Mouse (Mus musculus): ENCODE results near the gene Gm14214. TPM values are rescaled to one million over a fixed set of nuclear protein-coding genes. Genes with fewer than 3 reads are reported as not detected.

Gm14214 gene
- polyA plus RNA-seq, 1 experiment = not detected

- 85% methylated on average over 5 of the region's 5 CpGs for WGBS
- no peak for DNase-seq
- TF ChIP-seq CTCF (IDR thresholded peaks at IDR 0.05; ENCODE audit: insufficient read depth, low read length) (no peak), POLR2A (IDR thresholded peaks at IDR 0.05; ENCODE audit: borderline replicate concordance, extremely low read depth, low read depth, low read length) (no peak)
- Histone ChIP-seq H3K4me1 (ENCODE audit: control insufficient read depth, insufficient read depth, low read length) (no peaks in the 10 kb centered on the region), H3K4me3 (replicated peaks; ENCODE audit: extremely low read depth, low read depth, low read length) (no peak overlapping the region)
Observed at GRCm38 (mm10) chr2:154757691-154758090, 12.1 kb downstream of the Gm14214 start.

GRCm38 (mm10) chr2:154755791-154756190, 14.0 kb downstream of the Gm14214 start:
- no peak for DNase-seq
- 66% methylated on average over 6 of the region's 6 CpGs for WGBS
- Histone ChIP-seq H3K4me3 (replicated peaks; ENCODE audit: extremely low read depth, low read depth, low read length) (no peak overlapping the region), H3K4me1 (ENCODE audit: control insufficient read depth, insufficient read depth, low read length) (no peaks in the 10 kb centered on the region)
- TF ChIP-seq CTCF (IDR thresholded peaks at IDR 0.05; ENCODE audit: insufficient read depth, low read length) = no peak
- TF ChIP-seq POLR2A (IDR thresholded peaks at IDR 0.05; ENCODE audit: borderline replicate concordance, extremely low read depth, low read depth, low read length) = no peak

- TF ChIP-seq POLR2A (IDR thresholded peaks at IDR 0.05; ENCODE audit: borderline replicate concordance, extremely low read depth, low read depth, low read length) (no peak), CTCF (IDR thresholded peaks at IDR 0.05; ENCODE audit: insufficient read depth, low read length) (no peak)
- 78% methylated on average over 2 of the region's 2 CpGs for WGBS
- Histone ChIP-seq H3K4me3 (replicated peaks; ENCODE audit: extremely low read depth, low read depth, low read length) (no peak overlapping the region), H3K4me1 (ENCODE audit: control insufficient read depth, insufficient read depth, low read length) (no peaks in the 10 kb centered on the region)
- DNase-seq = no peak
Observed at GRCm38 (mm10) chr2:154754068-154754560, 15.7 kb downstream of the Gm14214 start.

GRCm38 (mm10) chr2:154751924-154752323, 17.9 kb downstream of the Gm14214 start:
- no peak overlapping the region for H3K4me3 ChIP-seq (replicated peaks; ENCODE audit: extremely low read depth, low read depth, low read length)
- H3K4me1 ChIP-seq (ENCODE audit: control insufficient read depth, insufficient read depth, low read length) = no peaks in the 10 kb centered on the region
- 53% methylated on average over 8 of the region's 8 CpGs for WGBS
- no peak for TF ChIP-seq CTCF (IDR thresholded peaks at IDR 0.05; ENCODE audit: insufficient read depth, low read length)
- no peak for TF ChIP-seq POLR2A (IDR thresholded peaks at IDR 0.05; ENCODE audit: borderline replicate concordance, extremely low read depth, low read depth, low read length)
- DNase-seq = no peak

GRCm38 (mm10) chr2:154749046-154750036, 20.5 kb downstream of the Gm14214 start:
- H3K4me1 ChIP-seq (ENCODE audit: control insufficient read depth, insufficient read depth, low read length) = no peaks in the 10 kb centered on the region
- H3K4me3 ChIP-seq (replicated peaks; ENCODE audit: extremely low read depth, low read depth, low read length) = no peak overlapping the region
- no peak for DNase-seq
- 64% methylated on average over 23 of the region's 23 CpGs for WGBS
- TF ChIP-seq CTCF (IDR thresholded peaks at IDR 0.05; ENCODE audit: insufficient read depth, low read length) (no peak), POLR2A (IDR thresholded peaks at IDR 0.05; ENCODE audit: borderline replicate concordance, extremely low read depth, low read depth, low read length) (no peak)

- Histone ChIP-seq H3K4me3 (replicated peaks; ENCODE audit: extremely low read depth, low read depth, low read length) (no peak overlapping the region), H3K4me1 (ENCODE audit: control insufficient read depth, insufficient read depth, low read length) (no peaks in the 10 kb centered on the region)
- no peak for TF ChIP-seq CTCF (IDR thresholded peaks at IDR 0.05; ENCODE audit: insufficient read depth, low read length)
- TF ChIP-seq POLR2A (IDR thresholded peaks at IDR 0.05; ENCODE audit: borderline replicate concordance, extremely low read depth, low read depth, low read length) = no peak
- WGBS = 83% methylated on average over 2 of the region's 2 CpGs
- no peak for DNase-seq
Observed at GRCm38 (mm10) chr2:154748383-154748782, 21.4 kb downstream of the Gm14214 start.

GRCm38 (mm10) chr2:154743915-154744314, 25.9 kb downstream of the Gm14214 start:
- 72% methylated on average over 4 of the region's 4 CpGs for WGBS
- no peak for TF ChIP-seq CTCF (IDR thresholded peaks at IDR 0.05; ENCODE audit: insufficient read depth, low read length)
- TF ChIP-seq POLR2A (IDR thresholded peaks at IDR 0.05; ENCODE audit: borderline replicate concordance, extremely low read depth, low read depth, low read length) = no peak
- DNase-seq = no peak

GRCm38 (mm10) chr2:154742911-154743819, 26.7 kb downstream of the Gm14214 start:
- Histone ChIP-seq H3K4me1 (ENCODE audit: control insufficient read depth, insufficient read depth, low read length) (no peaks in the 10 kb centered on the region), H3K4me3 (replicated peaks; ENCODE audit: extremely low read depth, low read depth, low read length) (no peak overlapping the region)
- no peak for TF ChIP-seq CTCF (IDR thresholded peaks at IDR 0.05; ENCODE audit: insufficient read depth, low read length)
- no peak for TF ChIP-seq POLR2A (IDR thresholded peaks at IDR 0.05; ENCODE audit: borderline replicate concordance, extremely low read depth, low read depth, low read length)
- DNase-seq = no peak
- WGBS = 71% methylated on average over 10 of the region's 10 CpGs

More at GRCm38 (mm10) chr2:154743915-154744314, 25.9 kb downstream of the Gm14214 start:
- Histone ChIP-seq H3K4me1 (ENCODE audit: control insufficient read depth, insufficient read depth, low read length) (no peaks in the 10 kb centered on the region), H3K4me3 (replicated peaks; ENCODE audit: extremely low read depth, low read depth, low read length) (no peak overlapping the region)

- TF ChIP-seq POLR2A (IDR thresholded peaks at IDR 0.05; ENCODE audit: borderline replicate concordance, extremely low read depth, low read depth, low read length) (no peak), CTCF (IDR thresholded peaks at IDR 0.05; ENCODE audit: insufficient read depth, low read length) (no peak)
- no peak for DNase-seq
- H3K4me3 ChIP-seq (replicated peaks; ENCODE audit: extremely low read depth, low read depth, low read length) = no peak overlapping the region
- 84% methylated on average over 5 of the region's 5 CpGs for WGBS
- H3K4me1 ChIP-seq (ENCODE audit: control insufficient read depth, insufficient read depth, low read length) = no peaks in the 10 kb centered on the region
Observed at GRCm38 (mm10) chr2:154738621-154739020, 31.2 kb downstream of the Gm14214 start.
